33 mouse cellular contexts compared by ENCODE assay signal in genomic region chr7:51619977-51620376, GRCm38 (mm10). TPM values are rescaled to one million over a fixed set of nuclear protein-coding genes. Genes with fewer than 3 reads are reported as not detected.
DNase-seq lines count a peak whose midpoint lies in the region; ATAC-seq lines count a peak whose summit lies in the region.
"Had no signal": no experiment of that assay in that cellular context is flagged by ENCODE, and none has a peak within 500 bp of the region (broad histone marks: within the 10 kb centered on the region; RNA-seq: fewer than 3 reads in every experiment).

No protein-coding gene starts in this region.

- H3K9me3 ChIP-seq in forebrain, embryonic 13.5 days (replicated peaks), result no peaks in the 10 kb centered on the region
- H3K9me3 ChIP-seq in forebrain, embryonic 14.5 days (replicated peaks; ENCODE audit: control insufficient read depth, low read length), result no peaks in the 10 kb centered on the region
- no peaks in the 10 kb centered on the region for H3K9me3 ChIP-seq in midbrain, embryonic 11.5 days (ENCODE audit: control insufficient read depth, low read length)
- H3K9me3 ChIP-seq in midbrain, embryonic 10.5 days (replicated peaks), result no peaks in the 10 kb centered on the region
- H3K9me3 ChIP-seq in midbrain, embryonic 16.5 days (replicated peaks; ENCODE audit: control insufficient read depth, low read length, poor library complexity, severe bottlenecking), result no peaks in the 10 kb centered on the region
- no peaks in the 10 kb centered on the region for H3K9me3 ChIP-seq in liver, embryonic 12.5 days (replicated peaks)
- H3K9me3 ChIP-seq: heart, embryonic 10.5 days; heart, embryonic 15.5 days; kidney, embryonic 15.5 days; limb, embryonic 13.5 days had no signal

- peak overlapping the region; percentile 24; the same call in 1 of the 2 replicates for H3K4me2 ChIP-seq in forebrain, embryonic 13.5 days
- no peak overlapping the region for H3K4me2 ChIP-seq in forebrain, embryonic 14.5 days (ENCODE audit: low read length)
- H3K4me2 ChIP-seq in midbrain, embryonic 11.5 days, result no peak overlapping the region
- peak overlapping the region; percentile 47 for H3K4me2 ChIP-seq in midbrain, embryonic 16.5 days (ENCODE audit: low read length)
- H3K4me2 ChIP-seq in liver, embryonic 12.5 days, result no peak overlapping the region
- H3K4me2 ChIP-seq: heart, embryonic 15.5 days; kidney, embryonic 15.5 days; limb, embryonic 13.5 days; liver, embryonic 11.5 days had no signal

- no peak for DNase-seq in forebrain, embryonic 14.5 days (ENCODE audit: low spot score)
- peak; percentile 57 for DNase-seq in midbrain, embryonic 11.5 days (ENCODE audit: low spot score, missing footprints)
- DNase-seq in midbrain, embryonic 10.5 days (ENCODE audit: low spot score), result no peak
- no peak for DNase-seq in layer of hippocampus, postnatal 10 days (ENCODE audit: low spot score in 2 of 2)
- no peak for DNase-seq in spleen, postnatal 10 days (ENCODE audit: low spot score in 2 of 2)
- DNase-seq: adrenal gland, adult 2 months; adrenal gland, postnatal 36 days; cerebellum, adult 18-20 months; gastrocnemius, postnatal 14 days; kidney, adult 11 months; kidney, postnatal 25 days; liver, postnatal 0 days; lung, postnatal 36 days; right cerebral cortex, postnatal 14 days; thymus, adult 2 months; thymus, postnatal 36 days had no signal

- no peak overlapping the region for H3K27ac ChIP-seq in forebrain, embryonic 13.5 days
- H3K27ac ChIP-seq in forebrain, embryonic 14.5 days (ENCODE audit: low read depth, low read length), result no peak overlapping the region
- no peak overlapping the region for H3K27ac ChIP-seq in midbrain, embryonic 11.5 days (ENCODE audit: low read depth, low read length)
- H3K27ac ChIP-seq in midbrain, embryonic 10.5 days (replicated peaks), result no peak overlapping the region
- peak overlapping the region; percentile 72 for H3K27ac ChIP-seq in midbrain, embryonic 16.5 days (ENCODE audit: low read length)
- H3K27ac ChIP-seq in liver, embryonic 12.5 days, result no peak overlapping the region
- H3K27ac ChIP-seq: heart, embryonic 10.5 days; heart, embryonic 15.5 days; kidney, embryonic 15.5 days; limb, embryonic 13.5 days; stomach, postnatal 0 days had no signal

- no peaks in the 10 kb centered on the region for H3K4me1 ChIP-seq in forebrain, embryonic 13.5 days
- no peaks in the 10 kb centered on the region for H3K4me1 ChIP-seq in forebrain, embryonic 14.5 days (ENCODE audit: control insufficient read depth, insufficient read depth, low read length)
- no peaks in the 10 kb centered on the region for H3K4me1 ChIP-seq in midbrain, embryonic 11.5 days (ENCODE audit: control insufficient read depth, insufficient read depth, low read length)
- H3K4me1 ChIP-seq in midbrain, embryonic 10.5 days, result peaks cover 9% of the 10 kb centered on the region
- peaks cover 2% of the 10 kb centered on the region; the same call in 1 of the 2 replicates for H3K4me1 ChIP-seq in midbrain, embryonic 16.5 days (ENCODE audit: control insufficient read depth, insufficient read depth, low read length)
- no peaks in the 10 kb centered on the region for H3K4me1 ChIP-seq in liver, embryonic 12.5 days
- H3K4me1 ChIP-seq: heart, embryonic 10.5 days; heart, embryonic 15.5 days had no signal

- no peaks in the 10 kb centered on the region for H3K36me3 ChIP-seq in forebrain, embryonic 13.5 days (ENCODE audit: poor library complexity, severe bottlenecking)
- H3K36me3 ChIP-seq in forebrain, embryonic 14.5 days (ENCODE audit: control insufficient read depth, insufficient read depth, low read length), result no peaks in the 10 kb centered on the region
- H3K36me3 ChIP-seq in midbrain, embryonic 11.5 days (ENCODE audit: control insufficient read depth, insufficient read depth, low read length), result no peaks in the 10 kb centered on the region
- H3K36me3 ChIP-seq in midbrain, embryonic 10.5 days, result no peaks in the 10 kb centered on the region
- H3K36me3 ChIP-seq in midbrain, embryonic 16.5 days (ENCODE audit: control insufficient read depth, insufficient read depth, low read length), result no peaks in the 10 kb centered on the region
- no peaks in the 10 kb centered on the region for H3K36me3 ChIP-seq in liver, embryonic 12.5 days
- H3K36me3 ChIP-seq: heart, embryonic 10.5 days; heart, embryonic 15.5 days; kidney, embryonic 15.5 days; limb, embryonic 13.5 days had no signal

- peaks cover 42% of the 10 kb centered on the region for H3K27me3 ChIP-seq in forebrain, embryonic 13.5 days
- peaks cover 27% of the 10 kb centered on the region for H3K27me3 ChIP-seq in forebrain, embryonic 14.5 days (replicated peaks; ENCODE audit: control insufficient read depth, insufficient read depth, low read length)
- H3K27me3 ChIP-seq in midbrain, embryonic 11.5 days (ENCODE audit: control insufficient read depth, insufficient read depth, low read length), result peaks cover 34% of the 10 kb centered on the region
- peaks cover 51% of the 10 kb centered on the region for H3K27me3 ChIP-seq in midbrain, embryonic 10.5 days (ENCODE audit: low read depth, poor library complexity, severe bottlenecking)
- H3K27me3 ChIP-seq in midbrain, embryonic 16.5 days (ENCODE audit: control insufficient read depth, insufficient read depth, low read depth, low read length), result peaks cover 2% of the 10 kb centered on the region; the same call in 1 of the 2 replicates
- H3K27me3 ChIP-seq in liver, embryonic 12.5 days (replicated peaks), result peaks cover 32% of the 10 kb centered on the region
- H3K27me3 ChIP-seq: CH12.LX had no signal

- WGBS in forebrain, embryonic 13.5 days, result 31% methylated on average over 1 of the region's 1 CpGs
- 30% methylated on average over 1 of the region's 1 CpGs for WGBS in forebrain, embryonic 14.5 days
- 52% methylated on average over 1 of the region's 1 CpGs for WGBS in midbrain, embryonic 11.5 days
- WGBS in midbrain, embryonic 10.5 days, result 43% methylated on average over 1 of the region's 1 CpGs
- 50% methylated on average over 1 of the region's 1 CpGs for WGBS in midbrain, embryonic 16.5 days
- WGBS in liver, embryonic 12.5 days (ENCODE audit: insufficient replicate concordance), result 19% methylated on average over 1 of the region's 1 CpGs

- no peak for ATAC-seq in forebrain, embryonic 13.5 days
- no peak for ATAC-seq in forebrain, embryonic 14.5 days
- ATAC-seq in midbrain, embryonic 11.5 days (ENCODE audit: low FRiP score), result no peak
- no peak for ATAC-seq in midbrain, embryonic 16.5 days
- ATAC-seq in liver, embryonic 12.5 days, result no peak
- ATAC-seq: activated CD4-positive, CD25-positive, alpha-beta regulatory T cell, adult 4 months; inflammation-experienced regulatory T-cells, adult 6 months; liver, postnatal 0 days had no signal

- H3K9ac ChIP-seq in forebrain, embryonic 13.5 days, result no peak overlapping the region
- no peak overlapping the region for H3K9ac ChIP-seq in forebrain, embryonic 14.5 days (ENCODE audit: low read length)
- H3K9ac ChIP-seq in midbrain, embryonic 11.5 days (ENCODE audit: low read length), result no peak overlapping the region
- H3K9ac ChIP-seq in midbrain, embryonic 16.5 days (ENCODE audit: low read depth, low read length), result 0 out of 2 replicates have a peak overlapping the region, but pooled peaks have one; percentile 31
- no peak overlapping the region for H3K9ac ChIP-seq in liver, embryonic 12.5 days
- H3K9ac ChIP-seq: heart, embryonic 15.5 days; kidney, embryonic 15.5 days; limb, embryonic 13.5 days; liver, postnatal 0 days had no signal

- H3K4me3 ChIP-seq in forebrain, embryonic 13.5 days, result no peak overlapping the region
- H3K4me3 ChIP-seq in forebrain, embryonic 14.5 days (ENCODE audit: low read depth, low read length), result no peak overlapping the region
- no peak overlapping the region for H3K4me3 ChIP-seq in midbrain, embryonic 11.5 days (ENCODE audit: low read depth, low read length)
- no peak overlapping the region for H3K4me3 ChIP-seq in midbrain, embryonic 10.5 days
- H3K4me3 ChIP-seq in midbrain, embryonic 16.5 days (ENCODE audit: low read depth, low read length), result peak overlapping the region; percentile 18; the same call in 1 of the 2 replicates
- no peak overlapping the region for H3K4me3 ChIP-seq in liver, embryonic 12.5 days
- H3K4me3 ChIP-seq: erythroblast, embryonic 14.5 days; heart, embryonic 10.5 days; heart, embryonic 15.5 days; kidney, embryonic 15.5 days; limb, embryonic 13.5 days had no signal

RNA-seq across cellular contexts. Expression of gene Slc17a6, which starts 1.8 kb away (rescaled TPM):
- polyA plus RNA-seq in forebrain, embryonic 13.5 days (2015; fragmentation: Nextera tagmentation; extraction: Ambion mirVana), result 43.7 and 49.4 TPM in 2 replicates
- 49.0 and 57.0 TPM in 2 replicates for polyA plus RNA-seq in forebrain, embryonic 14.5 days (2014; fragmentation: Nextera tagmentation; extraction: Ambion mirVana)
- polyA plus RNA-seq in midbrain, embryonic 11.5 days (2014; fragmentation: Nextera tagmentation; extraction: Ambion mirVana), result 35.5 and 39.0 TPM in 2 replicates
- polyA plus RNA-seq in midbrain, embryonic 10.5 days (2016; fragmentation: Nextera tagmentation; extraction: Ambion mirVana), result 6.6 and 15.8 TPM in 2 replicates
- polyA plus RNA-seq in midbrain, embryonic 16.5 days (2015; fragmentation: Nextera tagmentation; extraction: Ambion mirVana), result 130 and 142 TPM in 2 replicates
- total RNA-seq in layer of hippocampus, postnatal 10 days (2021), result 10 to 100 TPM; 42.7 to 57.6 TPM
- polyA plus RNA-seq in liver, embryonic 12.5 days (2016; fragmentation: Nextera tagmentation; extraction: Ambion mirVana), result not detected in 2 replicates
- total RNA-seq: CH12.LX; gastrocnemius, postnatal 14 days; granulocyte monocyte progenitor cell, adult 5-6 weeks; heart, postnatal 25 days; megakaryocyte, adult 5-6 weeks; monocyte, adult 5-6 weeks had no signal
- polyA plus RNA-seq: activated CD4-positive, CD25-positive, alpha-beta regulatory T cell, adult 4 months; adrenal gland, adult 2 months; erythroblast, embryonic 14.5 days; heart, embryonic 10.5 days; inflammation-experienced regulatory T-cells, adult 6 months; kidney, embryonic 15.5 days; liver, embryonic 11.5 days; liver, postnatal 0 days; stomach, postnatal 0 days had no signal

Comparison
In these comparisons a context has a peak if more than half of its experiments do, and no peak if none do; other contexts are left out.
1. H3K4me2 ChIP-seq: peak in forebrain, embryonic 13.5 days (single experiment) and midbrain, embryonic 16.5 days (single experiment); none in forebrain, embryonic 14.5 days (single experiment), midbrain, embryonic 11.5 days (single experiment) and liver, embryonic 12.5 days (single experiment).